Mouse (Mus musculus) intestine, embryonic 15.5 days (tissue): ENCODE data around the gene Tnfaip2. TPM values are rescaled to one million over a fixed set of nuclear protein-coding genes. Genes with fewer than 3 reads are reported as not detected.

ENCODE experiments used
- ATAC-seq: fragments of 200-750 bp; cut with Nextera tagmentation; 2 replicates; pipeline ENCODE4 v1.8.0; 2017; ENCODE audit warnings: moderate TSS enrichment, moderate library complexity
- H3K27ac ChIP-seq: fragments of 300-500 bp; sonication (generic); 2 replicates; pipeline ENCODE4 v1.5.1; 2015; ENCODE audit warnings: mild to moderate bottlenecking, inconsistent platforms
- H3K27me3 ChIP-seq: fragments of 300-500 bp; sonication (generic); replicated peaks from 2 replicates; pipeline ENCODE4 v1.6.1; 2015; ENCODE audit warnings: inconsistent platforms
- H3K36me3 ChIP-seq: fragments of 300-500 bp; sonication (generic); 2 replicates; pipeline ENCODE4 v1.6.1; 2015; ENCODE audit warnings: inconsistent platforms
- H3K4me1 ChIP-seq: fragments of 300-500 bp; sonication (generic); replicated peaks from 2 replicates; pipeline ENCODE4 v1.6.1; 2015; ENCODE audit warnings: inconsistent platforms
- H3K4me2 ChIP-seq: fragments of 300-500 bp; sonication (generic); replicated peaks from 2 replicates; pipeline ENCODE4 v1.6.1; 2015; ENCODE audit warnings: mild to moderate bottlenecking, inconsistent platforms
- H3K4me3 ChIP-seq: fragments of 300-500 bp; sonication (generic); replicated peaks from 2 replicates; pipeline ENCODE4 v1.5.1; 2015; ENCODE audit warnings: inconsistent platforms
- H3K9ac ChIP-seq: fragments of 300-500 bp; sonication (generic); 2 replicates; pipeline ENCODE4 v1.6.1; 2015; ENCODE audit warnings: inconsistent platforms
- H3K9me3 ChIP-seq: fragments of 300-500 bp; sonication (generic); 2 replicates; pipeline ENCODE4 v1.6.1; 2016; ENCODE audit warnings: inconsistent platforms
- WGBS: fragments of 180-500 bp; shearing (Covaris S2); methylation state at CpG from one replicate; pipeline ENCODE4 v1.1.7; 2015; 5-methylcytosine and 5-hydroxymethylcytosine counted together
- polyA plus RNA-seq: library from polyadenylated mRNA; unstranded; fragments of >200 nt; fragmentation: Nextera tagmentation; extraction: Ambion mirVana; gene quantifications from 2 replicates; pipeline ENCODE4 v1.2.1, GENCODE M21; 2015

The Tnfaip2 gene
- polyA plus RNA-seq, 1 experiment from 2014 or later = 5.7 TPM

- Histone ChIP-seq H3K4me2 (no peak overlapping the region), H3K9ac (no peak overlapping the region), H3K27me3 (no peaks in the 10 kb centered on the region), H3K4me1 (peaks cover 2% of the 10 kb centered on the region; the same call in 1 of the 2 replicates), H3K4me3 (no peak overlapping the region), H3K36me3 (no peaks in the 10 kb centered on the region), H3K9me3 (no peaks in the 10 kb centered on the region), H3K27ac (no peak overlapping the region)
- WGBS = 76% methylated on average over 5 of the region's 5 CpGs
- no peak for ATAC-seq
Observed at GRCm38 (mm10) chr12:111499617-111500016, 57.3 kb downstream of the Tnfaip2 start.

- Histone ChIP-seq H3K27ac (no peak overlapping the region), H3K27me3 (no peaks in the 10 kb centered on the region), H3K9ac (no peak overlapping the region), H3K9me3 (no peaks in the 10 kb centered on the region), H3K36me3 (no peaks in the 10 kb centered on the region), H3K4me3 (no peak overlapping the region), H3K4me1 (peaks cover 4% of the 10 kb centered on the region; the same call in 1 of the 2 replicates), H3K4me2 (no peak overlapping the region)
- WGBS = 37% methylated on average over 5 of the region's 5 CpGs
- ATAC-seq = no peak
Observed at GRCm38 (mm10) chr12:111500725-111501124, 58.5 kb downstream of the Tnfaip2 start.

DNA sequence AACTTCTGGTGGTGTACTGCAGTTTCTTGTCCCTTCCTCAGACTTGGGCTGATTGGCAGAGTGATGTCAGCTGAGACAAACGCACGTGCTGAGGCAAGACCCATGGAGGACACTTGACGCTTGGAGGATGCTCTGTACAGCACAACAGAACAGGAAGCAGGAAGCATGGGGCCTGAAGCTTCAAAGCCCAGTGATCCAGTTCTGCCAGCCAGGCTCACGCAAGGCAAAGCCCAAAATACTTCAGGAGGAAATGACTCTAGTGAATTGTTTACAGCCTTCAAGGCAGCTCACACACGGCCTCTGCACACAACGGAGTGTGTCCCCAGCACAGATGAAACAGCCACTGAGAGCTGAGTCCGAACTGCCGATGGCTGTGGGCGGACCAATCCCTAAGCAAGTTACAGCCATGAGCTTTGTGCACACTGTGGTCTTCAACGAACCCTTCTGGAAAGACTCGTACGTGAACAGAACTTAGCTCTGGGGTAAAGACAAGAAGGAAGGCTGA is 60.8 kb downstream of the Tnfaip2 start:
- no peak for ATAC-seq
- Histone ChIP-seq H3K4me3 (no peak overlapping the region), H3K9me3 (no peaks in the 10 kb centered on the region), H3K27me3 (no peaks in the 10 kb centered on the region), H3K27ac (no peak overlapping the region), H3K4me2 (no peak overlapping the region), H3K9ac (no peak overlapping the region), H3K4me1 (peaks cover 4% of the 10 kb centered on the region; the same call in 1 of the 2 replicates), H3K36me3 (no peaks in the 10 kb centered on the region)
- 72% methylated on average over 12 of the region's 12 CpGs for whole genome bisulfite sequencing

DNA sequence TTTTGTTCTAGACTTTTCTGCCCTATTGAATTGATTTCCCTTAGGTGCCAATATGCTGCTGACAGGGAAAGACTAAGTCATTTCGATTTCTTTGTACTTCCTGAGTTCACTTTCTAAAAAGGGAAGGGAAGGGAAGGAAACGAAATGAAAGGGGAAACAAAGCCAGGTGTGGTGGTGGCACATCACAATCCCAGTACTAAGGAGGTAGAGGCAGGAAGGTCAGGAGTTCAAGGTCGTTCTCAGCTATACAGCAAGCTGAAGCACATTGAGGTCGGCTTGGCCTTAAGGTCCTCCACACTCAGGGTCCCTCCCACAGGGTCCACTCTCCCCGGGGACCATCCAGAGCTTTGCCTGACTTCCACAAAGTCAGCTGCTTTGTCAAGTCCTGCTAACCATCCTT is 61.3 kb downstream of the Tnfaip2 start:
- Histone ChIP-seq H3K4me1 (peaks cover 4% of the 10 kb centered on the region; the same call in 1 of the 2 replicates), H3K27me3 (no peaks in the 10 kb centered on the region), H3K4me2 (no peak overlapping the region), H3K4me3 (no peak overlapping the region), H3K9ac (no peak overlapping the region), H3K27ac (no peak overlapping the region), H3K36me3 (no peaks in the 10 kb centered on the region), H3K9me3 (no peaks in the 10 kb centered on the region)
- ATAC-seq = no peak
- WGBS = 70% methylated on average over 5 of the region's 5 CpGs

Other genes with a start within 250 kb of the Tnfaip2 start
- gene Amn, start 171.4 kb upstream of the Tnfaip2 start, polyA plus RNA-seq = 127 and 149 TPM in 2 replicates
- 31.8 and 33.9 TPM in 2 replicates for gene Cdc42bpb, start 64.8 kb upstream of the Tnfaip2 start, polyA plus RNA-seq
- gene Lbhd2, start 35.7 kb upstream of the Tnfaip2 start, polyA plus RNA-seq = 1.6 and 2.0 TPM in 2 replicates
- gene Exoc3l4, start 25.5 kb upstream of the Tnfaip2 start, polyA plus RNA-seq = 11.1 and 11.5 TPM in 2 replicates
- 17.7 and 19.9 TPM in 2 replicates for gene Gm266, start 43.4 kb downstream of the Tnfaip2 start, polyA plus RNA-seq
- gene Eif5, start 95.5 kb downstream of the Tnfaip2 start, polyA plus RNA-seq = 574 and 692 TPM in 2 replicates
- gene Mark3, start 132.1 kb downstream of the Tnfaip2 start, polyA plus RNA-seq = 22.4 and 30.5 TPM in 2 replicates
- 765 and 774 TPM in 2 replicates for gene Ckb, start 229.9 kb downstream of the Tnfaip2 start, polyA plus RNA-seq
- gene Trmt61a, start 235.6 kb downstream of the Tnfaip2 start, polyA plus RNA-seq = 12.6 and 16.4 TPM in 2 replicates